Mouse (Mus musculus) heart, postnatal 14 days (tissue): ENCODE results near the gene Nccrp1. TPM values are rescaled to one million over a fixed set of nuclear protein-coding genes. Genes with fewer than 3 reads are reported as not detected.
"Not testable (repeated sequence)": the region's sequence is repeated elsewhere in the genome, so short reads cannot be mapped to it uniquely, and the experiment has no call there.

Source experiments
- DNase-seq, 2 experiments: peaks; one replicate each; pipeline ENCODE4 v3.0.0; 2021 to 2022
- intact Hi-C: fragments of 180-260 bp; cut with DNase I; formaldehyde crosslinking; loops from one replicate; pipeline ENCODE4 v1.15.1; 2025
- microRNA-seq, 2 experiments: library from miRNA; unstranded; fragments of <30 nt; microRNA quantifications; one replicate each; pipeline ENCODE4 v1.2.0; 2021 to 2022
- total RNA-seq, 2 experiments: library from RNA; stranded (reverse); gene quantifications; 2 replicates each; pipeline ENCODE4 v1.2.3; 2021

The Nccrp1 gene
- total RNA-seq, 2 experiments from 2014 or later, result not detected

GRCm38 (mm10) chr7:28532005-28532404, 15.0 kb downstream of the Nccrp1 start:
- intact Hi-C loops, result no loop called here
- no peak for DNase-seq

GRCm38 (mm10) chr7:28527922-28528719, 18.9 kb downstream of the Nccrp1 start:
- intact Hi-C loops, result loop anchor here (1.0 to 2.0 kb wide), 4 partner anchors 19 to 82 kb away; no protein-coding TSS in a partner anchor
- DNase-seq, result peak; percentile 83 to 89

- DNase-seq, intact Hi-C loops: not testable (repeated sequence)
Observed at GRCm38 (mm10) chr7:28522536-28522935, 24.5 kb downstream of the Nccrp1 start, which contains the start of gene Ifnl3. Ifnl3 (plus strand) TSS chr7:28522836.

GRCm38 (mm10) chr7:28511441-28511840, 35.6 kb downstream of the Nccrp1 start:
- no peak for DNase-seq
- intact Hi-C loops, result no loop called here

- DNase-seq, intact Hi-C loops: not testable (repeated sequence)
Observed at GRCm38 (mm10) chr7:28510405-28510974, 36.6 kb downstream of the Nccrp1 start, which contains the start of gene Ifnl2. Ifnl2 (minus strand) TSS chr7:28510455.

GRCm38 (mm10) chr7:28509121-28509520, 37.9 kb downstream of the Nccrp1 start:
- intact Hi-C loops, result loop anchor here (2.0 kb wide), 1 partner anchor 18 kb away; no protein-coding TSS in a partner anchor
- DNase-seq, result not testable (repeated sequence)

GRCm38 (mm10) chr7:28505585-28505984, 41.5 kb downstream of the Nccrp1 start:
- intact Hi-C loops, result no loop called here
- DNase-seq, result peak in 1 of 2 experiments; percentile 29

GRCm38 (mm10) chr7:28495426-28495825, 51.6 kb downstream of the Nccrp1 start:
- intact Hi-C loops, result no loop called here
- DNase-seq, result no peak

Small RNA genes within 50 kb of the gene (microRNA-seq; reads per million reads assigned to microRNA genes)
- 0.36 to 0.81 reads per million in 2 experiments for gene Mir7049

Other genes with a start within 250 kb of the Nccrp1 start
- gene Dll3, start 245.0 kb downstream of the Nccrp1 start, total RNA-seq, result not detected
- 10 to 100 TPM; 47.9 to 57.3 TPM for gene Timm50, start 235.2 kb downstream of the Nccrp1 start, total RNA-seq
- 10 to 100 TPM; 55.6 to 58.4 TPM for gene Supt5, start 208.5 kb downstream of the Nccrp1 start, total RNA-seq
- 100 to 1,000 TPM; 540 to 612 TPM for gene Rps16, start 196.6 kb downstream of the Nccrp1 start, total RNA-seq
- gene Plekhg2, start 174.7 kb downstream of the Nccrp1 start, total RNA-seq, result 10 to 100 TPM; 32.1 to 32.5 TPM
- gene Zfp36, start 167.0 kb downstream of the Nccrp1 start, total RNA-seq, result 10 to 100 TPM; 25.7 to 27.6 TPM
- gene Med29, start 154.5 kb downstream of the Nccrp1 start, total RNA-seq, result 10 to 100 TPM; 18.4 to 19.9 TPM
- gene Paf1, start 154.3 kb downstream of the Nccrp1 start, total RNA-seq, result 10 to 100 TPM; 46.2 to 47.7 TPM
- 10 to 100 TPM in 1 of 2 experiments, 1 to 10 TPM in 1; 8.1 to 18.8 TPM for gene Gmfg, start 109.8 kb downstream of the Nccrp1 start, total RNA-seq
- gene Lrfn1, start 95.3 kb downstream of the Nccrp1 start, total RNA-seq, result 1 to 10 TPM in 1 of 2 experiments, under 1 TPM in 1; 0.69 to 1.1 TPM
- not detected for gene Ifnl2, start 36.8 kb downstream of the Nccrp1 start, total RNA-seq
- not detected for gene Ifnl3, start 24.4 kb downstream of the Nccrp1 start, total RNA-seq
- gene Sycn, start 6.4 kb downstream of the Nccrp1 start, total RNA-seq, result not detected
- gene Samd4b, start 50.9 kb upstream of the Nccrp1 start, total RNA-seq, result 10 to 100 TPM; 32.1 to 32.4 TPM
- gene Pak4, start 50.9 kb upstream of the Nccrp1 start, total RNA-seq, result 1 to 10 TPM; 8.5 to 9.9 TPM
- gene Acp7, start 84.1 kb upstream of the Nccrp1 start, total RNA-seq, result not detected
- under 1 TPM; 0.17 to 0.62 TPM for gene Fbxo27, start 145.6 kb upstream of the Nccrp1 start, total RNA-seq
- gene Fbxo17, start 169.6 kb upstream of the Nccrp1 start, total RNA-seq, result under 1 TPM; 0.44 to 0.74 TPM
- 10 to 100 TPM; 55.6 to 55.9 TPM for gene Mrps12, start 194.6 kb upstream of the Nccrp1 start, total RNA-seq
- gene Sars2, start 194.7 kb upstream of the Nccrp1 start, total RNA-seq, result 10 to 100 TPM; 14.1 to 16.3 TPM
- not detected for gene Ccer2, start 208.9 kb upstream of the Nccrp1 start, total RNA-seq
- gene Sirt2, start 219.5 kb upstream of the Nccrp1 start, total RNA-seq, result 10 to 100 TPM; 71.6 to 75.1 TPM
- gene Nfkbib, start 220.3 kb upstream of the Nccrp1 start, total RNA-seq, result 10 to 100 TPM; 15.9 to 18.0 TPM
- 1 to 10 TPM; 2.2 to 4.0 TPM for gene Rinl, start 241.7 kb upstream of the Nccrp1 start, total RNA-seq